In genomic region chr11:69545957-69546356, GRCm38 (mm10) we compare ENCODE assay signal across 8 mouse cellular contexts. TPM values are rescaled to one million over a fixed set of nuclear protein-coding genes. Genes with fewer than 3 reads are reported as not detected.
A peak's percentile ranks its signal among the peaks of the same experiment; 100 is the strongest.
DNase-seq lines count a peak whose midpoint lies in the region; ATAC-seq and TF ChIP-seq lines count a peak whose summit lies in the region.

No protein-coding gene starts in this region.

- DNase-seq in lung, embryonic 14.5 days, result peak; percentile 48
- no peak for DNase-seq in lung, postnatal 25 days (ENCODE audit: low spot score)
- DNase-seq in frontal cortex, postnatal 25 days (ENCODE audit: low spot score in 2 of 2), result no peak
- DNase-seq in testis, postnatal 14 days (ENCODE audit: low spot score), result no peak
- no peak for DNase-seq in adrenal gland, postnatal 36 days

- ATAC-seq in lung, embryonic 14.5 days (ENCODE audit: insufficient read depth), result peak; percentile 13; the same call in 1 of the 2 replicates
- 0 out of 2 replicates have a peak, but pooled peaks have one; percentile 16 for ATAC-seq in embryonic facial prominence, embryonic 12.5 days (ENCODE audit: insufficient number of reproducible peaks, insufficient read depth, low FRiP score, low TSS enrichment)
- ATAC-seq in intestine, embryonic 16.5 days, result peak; percentile 45
- peak; percentile 5; the same call in 1 of the 2 replicates for ATAC-seq in neural tube, embryonic 15.5 days (ENCODE audit: low FRiP score)

- peak overlapping the region; percentile 71 for H3K9ac ChIP-seq in lung, embryonic 14.5 days
- H3K9ac ChIP-seq in embryonic facial prominence, embryonic 12.5 days, result peak overlapping the region; percentile 54
- H3K9ac ChIP-seq in intestine, embryonic 16.5 days (ENCODE audit: low read depth, low read length), result peak overlapping the region; percentile 80
- H3K9ac ChIP-seq in neural tube, embryonic 15.5 days (replicated peaks), result peak overlapping the region; percentile 61

- no peak; the same call in 1 of the 2 replicates for TF ChIP-seq CTCF in lung, embryonic 14.5 days (IDR thresholded peaks at IDR 0.05; ENCODE audit: low read depth)

- peak overlapping the region; percentile 99 for H3K4me2 ChIP-seq in lung, embryonic 14.5 days
- H3K4me2 ChIP-seq in embryonic facial prominence, embryonic 12.5 days (replicated peaks), result peak overlapping the region; percentile 79
- peak overlapping the region; percentile 92 for H3K4me2 ChIP-seq in intestine, embryonic 16.5 days (ENCODE audit: low read depth, low read length)
- peak overlapping the region; percentile 80 for H3K4me2 ChIP-seq in neural tube, embryonic 15.5 days

- peak overlapping the region; percentile 82 for H3K27ac ChIP-seq in lung, embryonic 14.5 days (ENCODE audit: low read depth)
- H3K27ac ChIP-seq in embryonic facial prominence, embryonic 12.5 days, result peak overlapping the region; percentile 93
- peak overlapping the region; percentile 75 for H3K27ac ChIP-seq in intestine, embryonic 16.5 days (ENCODE audit: low read length)
- H3K27ac ChIP-seq in neural tube, embryonic 15.5 days (replicated peaks), result peak overlapping the region; percentile 93

- 0 out of 2 replicates have a peak, but pooled peaks cover 4% of the 10 kb centered on the region for H3K27me3 ChIP-seq in lung, embryonic 14.5 days (ENCODE audit: insufficient read depth, low read length)
- peaks cover 10% of the 10 kb centered on the region for H3K27me3 ChIP-seq in embryonic facial prominence, embryonic 12.5 days
- no peaks in the 10 kb centered on the region for H3K27me3 ChIP-seq in intestine, embryonic 16.5 days (replicated peaks; ENCODE audit: control insufficient read depth, insufficient read depth, low read length)
- no peaks in the 10 kb centered on the region for H3K27me3 ChIP-seq in neural tube, embryonic 15.5 days (replicated peaks)

- WGBS in lung, embryonic 14.5 days, result 14% methylated on average over 7 of the region's 7 CpGs
- WGBS in embryonic facial prominence, embryonic 12.5 days, result 12% methylated on average over 7 of the region's 7 CpGs
- WGBS in intestine, embryonic 16.5 days, result 7% methylated on average over 7 of the region's 7 CpGs
- 9% methylated on average over 7 of the region's 7 CpGs for WGBS in neural tube, embryonic 15.5 days

- H3K36me3 ChIP-seq in lung, embryonic 14.5 days (ENCODE audit: insufficient read depth), result no peaks in the 10 kb centered on the region
- H3K36me3 ChIP-seq in embryonic facial prominence, embryonic 12.5 days, result no peaks in the 10 kb centered on the region
- H3K36me3 ChIP-seq in intestine, embryonic 16.5 days (ENCODE audit: control insufficient read depth, insufficient read depth, low read length), result no peaks in the 10 kb centered on the region
- H3K36me3 ChIP-seq in neural tube, embryonic 15.5 days, result no peaks in the 10 kb centered on the region

- no peaks in the 10 kb centered on the region for H3K9me3 ChIP-seq in lung, embryonic 14.5 days (ENCODE audit: low read depth, low read length)
- H3K9me3 ChIP-seq in embryonic facial prominence, embryonic 12.5 days, result no peaks in the 10 kb centered on the region
- H3K9me3 ChIP-seq in intestine, embryonic 16.5 days (ENCODE audit: control insufficient read depth, low read length), result no peaks in the 10 kb centered on the region
- no peaks in the 10 kb centered on the region for H3K9me3 ChIP-seq in neural tube, embryonic 15.5 days (replicated peaks)

- peak overlapping the region; percentile 43 for H3K4me3 ChIP-seq in lung, embryonic 14.5 days (ENCODE audit: low read depth, low read length)
- peak overlapping the region; percentile 43 for H3K4me3 ChIP-seq in embryonic facial prominence, embryonic 12.5 days
- peak overlapping the region; percentile 59 for H3K4me3 ChIP-seq in intestine, embryonic 16.5 days (ENCODE audit: low read length)
- peak overlapping the region; percentile 46 for H3K4me3 ChIP-seq in neural tube, embryonic 15.5 days (replicated peaks)

- H3K4me1 ChIP-seq in lung, embryonic 14.5 days (ENCODE audit: insufficient read depth), result no peaks in the 10 kb centered on the region
- H3K4me1 ChIP-seq in embryonic facial prominence, embryonic 12.5 days, result peaks cover 25% of the 10 kb centered on the region
- peaks cover 17% of the 10 kb centered on the region for H3K4me1 ChIP-seq in intestine, embryonic 16.5 days (ENCODE audit: control insufficient read depth, insufficient read depth, low read length)
- peaks cover 64% of the 10 kb centered on the region for H3K4me1 ChIP-seq in neural tube, embryonic 15.5 days

RNA-seq across cellular contexts. Expression of gene Dnah2, which starts 3.0 kb away (rescaled TPM):
- 0.58 and 1.9 TPM in 2 replicates for polyA plus RNA-seq in lung, embryonic 14.5 days (2014; fragmentation: Nextera tagmentation; extraction: Ambion mirVana)
- 2.4 and 2.8 TPM in 2 replicates for polyA plus RNA-seq in embryonic facial prominence, embryonic 12.5 days (2016; fragmentation: Nextera tagmentation; extraction: Ambion mirVana)
- polyA plus RNA-seq in intestine, embryonic 16.5 days (2015; fragmentation: Nextera tagmentation; extraction: Ambion mirVana), result 0.93 and 1.0 TPM in 2 replicates
- polyA plus RNA-seq in neural tube, embryonic 15.5 days (2015; fragmentation: Nextera tagmentation; extraction: Ambion mirVana), result 3.1 and 3.5 TPM in 2 replicates
- under 1 TPM; 0.10 to 0.30 TPM for total RNA-seq in adrenal gland, postnatal 36 days (2021)

RNA-seq across cellular contexts. Expression of gene Efnb3, which starts 14.0 kb away (rescaled TPM):
- 2.8 and 3.3 TPM in 2 replicates for polyA plus RNA-seq in lung, embryonic 14.5 days (2014; fragmentation: Nextera tagmentation; extraction: Ambion mirVana)
- 57.0 and 61.9 TPM in 2 replicates for polyA plus RNA-seq in embryonic facial prominence, embryonic 12.5 days (2016; fragmentation: Nextera tagmentation; extraction: Ambion mirVana)
- 6.3 and 6.8 TPM in 2 replicates for polyA plus RNA-seq in intestine, embryonic 16.5 days (2015; fragmentation: Nextera tagmentation; extraction: Ambion mirVana)
- polyA plus RNA-seq in neural tube, embryonic 15.5 days (2015; fragmentation: Nextera tagmentation; extraction: Ambion mirVana), result 113 and 126 TPM in 2 replicates
- 1 to 10 TPM in 1 of 2 experiments, under 1 TPM in 1; 0.66 to 1.1 TPM for total RNA-seq in adrenal gland, postnatal 36 days (2021)

RNA-seq across cellular contexts. Expression of gene Wrap53, which starts 34.1 kb away (rescaled TPM):
- polyA plus RNA-seq in lung, embryonic 14.5 days (2014; fragmentation: Nextera tagmentation; extraction: Ambion mirVana), result 27.1 and 33.6 TPM in 2 replicates
- polyA plus RNA-seq in embryonic facial prominence, embryonic 12.5 days (2016; fragmentation: Nextera tagmentation; extraction: Ambion mirVana), result 29.4 and 36.2 TPM in 2 replicates
- polyA plus RNA-seq in intestine, embryonic 16.5 days (2015; fragmentation: Nextera tagmentation; extraction: Ambion mirVana), result 24.5 and 26.6 TPM in 2 replicates
- polyA plus RNA-seq in neural tube, embryonic 15.5 days (2015; fragmentation: Nextera tagmentation; extraction: Ambion mirVana), result 18.1 and 18.8 TPM in 2 replicates
- total RNA-seq in adrenal gland, postnatal 36 days (2021), result 1 to 10 TPM; 9.2 to 9.7 TPM

RNA-seq across cellular contexts. Expression of gene Trp53, which starts 34.2 kb away (rescaled TPM):
- 178 and 202 TPM in 2 replicates for polyA plus RNA-seq in lung, embryonic 14.5 days (2014; fragmentation: Nextera tagmentation; extraction: Ambion mirVana)
- polyA plus RNA-seq in embryonic facial prominence, embryonic 12.5 days (2016; fragmentation: Nextera tagmentation; extraction: Ambion mirVana), result 159 and 161 TPM in 2 replicates
- 132 and 148 TPM in 2 replicates for polyA plus RNA-seq in intestine, embryonic 16.5 days (2015; fragmentation: Nextera tagmentation; extraction: Ambion mirVana)
- 51.8 and 85.1 TPM in 2 replicates for polyA plus RNA-seq in neural tube, embryonic 15.5 days (2015; fragmentation: Nextera tagmentation; extraction: Ambion mirVana)
- 10 to 100 TPM; 63.3 to 64.7 TPM for total RNA-seq in adrenal gland, postnatal 36 days (2021)

RNA-seq across cellular contexts. Expression of gene Atp1b2, which starts 59.8 kb away (rescaled TPM):
- 6.9 and 9.8 TPM in 2 replicates for polyA plus RNA-seq in lung, embryonic 14.5 days (2014; fragmentation: Nextera tagmentation; extraction: Ambion mirVana)
- 4.2 and 5.3 TPM in 2 replicates for polyA plus RNA-seq in embryonic facial prominence, embryonic 12.5 days (2016; fragmentation: Nextera tagmentation; extraction: Ambion mirVana)
- 6.6 and 6.8 TPM in 2 replicates for polyA plus RNA-seq in intestine, embryonic 16.5 days (2015; fragmentation: Nextera tagmentation; extraction: Ambion mirVana)
- 76.7 and 77.0 TPM in 2 replicates for polyA plus RNA-seq in neural tube, embryonic 15.5 days (2015; fragmentation: Nextera tagmentation; extraction: Ambion mirVana)
- total RNA-seq in adrenal gland, postnatal 36 days (2021), result 10 to 100 TPM; 28.5 to 45.4 TPM
